Mouse (Mus musculus) hindbrain, embryonic 15.5 days (tissue): ENCODE data around the gene Tarbp1. TPM values are rescaled to one million over a fixed set of nuclear protein-coding genes. Genes with fewer than 3 reads are reported as not detected.
"Not testable (repeated sequence)": the region's sequence is repeated elsewhere in the genome, so short reads cannot be mapped to it uniquely, and the experiment has no call there.

ENCODE experiments used
- ATAC-seq: fragments of 200-750 bp; cut with Nextera tagmentation; 2 replicates; pipeline ENCODE4 v1.8.0; 2017; ENCODE audit warnings: low read depth, moderate number of reproducible peaks, moderate TSS enrichment; ENCODE audit not compliant: low FRiP score
- H3K27ac ChIP-seq: fragments of 300-500 bp; sonication (generic); replicated peaks from 2 replicates; pipeline ENCODE4 v1.5.1; 2015; ENCODE audit warnings: mild to moderate bottlenecking, inconsistent platforms
- H3K27me3 ChIP-seq: fragments of 300-500 bp; sonication (generic); 2 replicates; pipeline ENCODE4 v1.6.1; 2015; ENCODE audit warnings: control low read depth, inconsistent platforms
- H3K36me3 ChIP-seq: fragments of 300-500 bp; sonication (generic); 2 replicates; pipeline ENCODE4 v1.6.1; 2015; ENCODE audit warnings: control low read depth, inconsistent platforms
- H3K4me1 ChIP-seq: fragments of 300-500 bp; sonication (generic); replicated peaks from 2 replicates; pipeline ENCODE4 v1.6.1; 2015; ENCODE audit warnings: control low read depth, inconsistent platforms
- H3K4me2 ChIP-seq: fragments of 300-500 bp; sonication (generic); 2 replicates; pipeline ENCODE4 v1.6.1; 2015; ENCODE audit warnings: moderate library complexity, mild to moderate bottlenecking, inconsistent platforms
- H3K4me3 ChIP-seq: fragments of 300-500 bp; sonication (generic); 2 replicates; pipeline ENCODE4 v1.5.1; 2015; ENCODE audit warnings: mild to moderate bottlenecking, inconsistent platforms
- H3K9ac ChIP-seq: fragments of 300-500 bp; sonication (generic); 2 replicates; pipeline ENCODE4 v1.6.1; 2015; ENCODE audit warnings: inconsistent platforms
- H3K9me3 ChIP-seq: fragments of 300-500 bp; sonication (generic); 2 replicates; pipeline ENCODE4 v1.6.1; 2016; ENCODE audit warnings: control low read depth, inconsistent platforms
- WGBS: fragments of 180-500 bp; shearing (Covaris S2); methylation state at CpG from one replicate; pipeline ENCODE4 v1.1.7; 2015; 5-methylcytosine and 5-hydroxymethylcytosine counted together
- polyA plus RNA-seq: library from polyadenylated mRNA; unstranded; fragments of >200 nt; fragmentation: Nextera tagmentation; extraction: Ambion mirVana; gene quantifications from 2 replicates; pipeline ENCODE4 v1.2.1, GENCODE M21; 2015

Gene Tarbp1
- polyA plus RNA-seq, 1 experiment from 2014 or later: 1.8 TPM

- H3K27me3 ChIP-seq: peaks cover 6% of the 10 kb centered on the region; the same call in 1 of the 2 replicates
- no peaks in the 10 kb centered on the region for H3K9me3 ChIP-seq
- ATAC-seq: no peak
- 77% methylated on average over 2 of the region's 2 CpGs for WGBS
- no peak overlapping the region for H3K4me2 ChIP-seq
- no peaks in the 10 kb centered on the region; the same call in 1 of the 2 replicates for H3K4me1 ChIP-seq
- H3K9ac ChIP-seq: no peak overlapping the region
- H3K4me3 ChIP-seq: no peak overlapping the region
- H3K36me3 ChIP-seq: no peaks in the 10 kb centered on the region
- H3K27ac ChIP-seq: no peak overlapping the region
Measured at GRCm38 (mm10) chr8:126480366-126480765, 5.5 kb upstream of the Tarbp1 start.

- 60% methylated on average over 3 of the region's 3 CpGs for WGBS
- Histone ChIP-seq H3K9ac (no peak overlapping the region), H3K4me1 (peaks cover 3% of the 10 kb centered on the region), H3K9me3 (no peaks in the 10 kb centered on the region), H3K4me3 (no peak overlapping the region), H3K36me3 (no peaks in the 10 kb centered on the region), H3K27ac (no peak overlapping the region), H3K27me3 (peaks cover 6% of the 10 kb centered on the region; the same call in 1 of the 2 replicates), H3K4me2 (no peak overlapping the region)
- ATAC-seq: no peak
Measured at GRCm38 (mm10) chr8:126478714-126479113, 3.8 kb upstream of the Tarbp1 start.

- H3K9me3 ChIP-seq, H3K36me3 ChIP-seq, H3K4me3 ChIP-seq, H3K27me3 ChIP-seq, H3K4me2 ChIP-seq, ATAC-seq, H3K27ac ChIP-seq, H3K9ac ChIP-seq: not testable (repeated sequence)
- 47% methylated on average over 29 of the region's 29 CpGs for WGBS
- H3K4me1 ChIP-seq: peaks cover 18% of the 10 kb centered on the region
Measured at GRCm38 (mm10) chr8:126476151-126476855, 1.4 kb upstream of the Tarbp1 start.

- 48% methylated on average over 8 of the region's 8 CpGs for WGBS
- H3K27ac ChIP-seq, H3K9ac ChIP-seq, H3K4me2 ChIP-seq, H3K27me3 ChIP-seq, H3K36me3 ChIP-seq, H3K9me3 ChIP-seq, H3K4me3 ChIP-seq, ATAC-seq: not testable (repeated sequence)
- H3K4me1 ChIP-seq: peaks cover 18% of the 10 kb centered on the region
Measured at GRCm38 (mm10) chr8:126475738-126476137, 873 bp upstream of the Tarbp1 start.

- peaks cover 18% of the 10 kb centered on the region for H3K4me1 ChIP-seq
- ATAC-seq: no peak
- peak overlapping the region; percentile 81 for H3K4me3 ChIP-seq
- peak overlapping the region; percentile 75 for H3K4me2 ChIP-seq
- peaks cover 6% of the 10 kb centered on the region; the same call in 1 of the 2 replicates for H3K27me3 ChIP-seq
- H3K9me3 ChIP-seq: no peaks in the 10 kb centered on the region
- WGBS: 14% methylated on average over 16 of the region's 16 CpGs
- H3K36me3 ChIP-seq: peaks cover 5% of the 10 kb centered on the region; the same call in 1 of the 2 replicates
- peak overlapping the region; percentile 91 for H3K27ac ChIP-seq
- H3K9ac ChIP-seq: peak overlapping the region; percentile 77
Measured at GRCm38 (mm10) chr8:126473802-126474298, 1.0 kb downstream of the Tarbp1 start.

GRCm38 (mm10) chr8:126464071-126464470, 10.8 kb downstream of the Tarbp1 start:
- H3K27ac ChIP-seq: no peak overlapping the region
- ATAC-seq: no peak
- H3K9ac ChIP-seq: no peak overlapping the region
- no peaks in the 10 kb centered on the region for H3K27me3 ChIP-seq
- H3K9me3 ChIP-seq: no peaks in the 10 kb centered on the region
- WGBS: 88% methylated on average over 7 of the region's 7 CpGs
- no peak overlapping the region for H3K4me3 ChIP-seq
- H3K36me3 ChIP-seq: peaks cover 39% of the 10 kb centered on the region
- H3K4me1 ChIP-seq: no peaks in the 10 kb centered on the region
- H3K4me2 ChIP-seq: no peak overlapping the region

- no peaks in the 10 kb centered on the region for H3K9me3 ChIP-seq
Measured at GRCm38 (mm10) chr8:126461735-126462134, 13.1 kb downstream of the Tarbp1 start.

GRCm38 (mm10) chr8:126460274-126460673, 14.6 kb downstream of the Tarbp1 start:
- H3K4me3 ChIP-seq: no peak overlapping the region

More at GRCm38 (mm10) chr8:126461735-126462134, 13.1 kb downstream of the Tarbp1 start:
- no peaks in the 10 kb centered on the region for H3K4me1 ChIP-seq
- H3K9ac ChIP-seq: no peak overlapping the region
- H3K27me3 ChIP-seq: no peaks in the 10 kb centered on the region
- no peak overlapping the region for H3K4me2 ChIP-seq
- WGBS: 93% methylated on average over 7 of the region's 7 CpGs
- H3K4me3 ChIP-seq: no peak overlapping the region
- no peak overlapping the region for H3K27ac ChIP-seq
- no peak for ATAC-seq
- peaks cover 37% of the 10 kb centered on the region for H3K36me3 ChIP-seq

GRCm38 (mm10) chr8:126455383-126455782, 19.5 kb downstream of the Tarbp1 start:
- Histone ChIP-seq H3K4me2 (no peak overlapping the region), H3K27me3 (no peaks in the 10 kb centered on the region), H3K4me3 (no peak overlapping the region), H3K9me3 (no peaks in the 10 kb centered on the region), H3K36me3 (peaks cover 51% of the 10 kb centered on the region), H3K4me1 (no peaks in the 10 kb centered on the region), H3K9ac (no peak overlapping the region), H3K27ac (no peak overlapping the region)
- ATAC-seq: 0 out of 2 replicates have a peak, but pooled peaks have one; percentile 38
- 71% methylated on average over 7 of the region's 7 CpGs for WGBS

More at GRCm38 (mm10) chr8:126460274-126460673, 14.6 kb downstream of the Tarbp1 start:
- peaks cover 32% of the 10 kb centered on the region for H3K36me3 ChIP-seq
- H3K9me3 ChIP-seq: no peaks in the 10 kb centered on the region
- no peak overlapping the region for H3K4me2 ChIP-seq
- H3K9ac ChIP-seq: no peak overlapping the region
- ATAC-seq: no peak
- no peak overlapping the region for H3K27ac ChIP-seq
- 59% methylated on average over 3 of the region's 3 CpGs for WGBS
- no peaks in the 10 kb centered on the region for H3K27me3 ChIP-seq
- H3K4me1 ChIP-seq: no peaks in the 10 kb centered on the region

GRCm38 (mm10) chr8:126451158-126451557, 23.7 kb downstream of the Tarbp1 start:
- H3K4me1 ChIP-seq: no peaks in the 10 kb centered on the region
- no peak overlapping the region for H3K4me3 ChIP-seq
- no peak for ATAC-seq
- H3K27me3 ChIP-seq: no peaks in the 10 kb centered on the region
- 91% methylated on average over 8 of the region's 8 CpGs for WGBS
- H3K36me3 ChIP-seq: peaks cover 58% of the 10 kb centered on the region
- no peaks in the 10 kb centered on the region for H3K9me3 ChIP-seq
- H3K9ac ChIP-seq: no peak overlapping the region
- no peak overlapping the region for H3K4me2 ChIP-seq
- no peak overlapping the region for H3K27ac ChIP-seq

GRCm38 (mm10) chr8:126438937-126439336, 35.9 kb downstream of the Tarbp1 start:
- no peaks in the 10 kb centered on the region for H3K9me3 ChIP-seq
- H3K4me3 ChIP-seq: no peak overlapping the region
- no peak overlapping the region for H3K27ac ChIP-seq
- 59% methylated on average over 2 of the region's 2 CpGs for WGBS
- no peak overlapping the region for H3K9ac ChIP-seq
- H3K36me3 ChIP-seq: peaks cover 45% of the 10 kb centered on the region
- H3K4me1 ChIP-seq: no peaks in the 10 kb centered on the region
- no peak overlapping the region for H3K4me2 ChIP-seq
- no peaks in the 10 kb centered on the region for H3K27me3 ChIP-seq
- no peak for ATAC-seq

GRCm38 (mm10) chr8:126433827-126434226, 41.0 kb downstream of the Tarbp1 start:
- WGBS: 85% methylated on average over 7 of the region's 7 CpGs

More at GRCm38 (mm10) chr8:126433827-126434226, 41.0 kb downstream of the Tarbp1 start:
- H3K27ac ChIP-seq: no peak overlapping the region
- peaks cover 65% of the 10 kb centered on the region for H3K36me3 ChIP-seq
- no peaks in the 10 kb centered on the region for H3K9me3 ChIP-seq
- ATAC-seq: no peak
- H3K4me1 ChIP-seq: no peaks in the 10 kb centered on the region
- H3K9ac ChIP-seq: no peak overlapping the region
- H3K4me2 ChIP-seq: no peak overlapping the region
- H3K27me3 ChIP-seq: no peaks in the 10 kb centered on the region
- H3K4me3 ChIP-seq: no peak overlapping the region
